Mouse (Mus musculus) heart, adult 2 months (tissue): Measurements from ENCODE around the gene Cdkn2d.

Experiments used
- CTCF ChIP-seq: fragments of 200-600 bp; IDR thresholded peaks from 2 replicates; pipeline ENCODE4 v1.8.1; 2022; ENCODE audit warnings: antibody characterized with exemption, mild to moderate bottlenecking, moderate library complexity
- EP300 ChIP-seq: fragments of 200-500 bp; IDR thresholded peaks from 2 replicates; pipeline ENCODE4 v1.6.1; 2011; ENCODE audit warnings: low read depth, low read length, control low read depth; ENCODE audit not compliant: insufficient read depth

DNA sequence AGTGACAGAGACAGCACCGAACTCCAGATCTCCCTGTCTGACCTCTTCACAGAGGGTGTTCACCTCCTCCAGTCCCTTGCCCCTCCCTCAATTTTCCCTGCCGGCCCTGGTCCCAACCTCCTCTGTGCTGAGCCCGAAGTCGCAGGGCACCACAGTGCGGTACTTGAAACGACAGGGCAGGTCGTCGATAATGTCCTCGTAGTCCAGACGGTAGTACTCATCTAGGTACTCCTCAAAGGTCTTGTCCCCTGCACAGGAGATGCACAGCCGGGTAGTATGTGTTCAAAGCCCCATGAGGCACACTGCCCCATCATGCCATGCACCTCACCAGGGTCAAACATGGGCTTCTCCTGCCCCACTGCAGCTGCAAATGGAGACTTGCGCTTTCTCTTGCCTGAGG lies 15.5 kb downstream of the Cdkn2d start:
- no peak for TF ChIP-seq CTCF
- TF ChIP-seq EP300 = no peak
